Mouse (Mus musculus): ENCODE results near the gene Mga. TPM values are rescaled to one million over a fixed set of nuclear protein-coding genes. Genes with fewer than 3 reads are reported as not detected.
A peak's percentile ranks its signal among the peaks of the same experiment; 100 is the strongest.

The Mga gene
- total RNA-seq (2015; ENCODE audit: low replicate concordance), result 11.1 and 23.2 TPM in 2 replicates
- total RNA-seq (2017; ENCODE audit: low replicate concordance), result 10.3 and 20.8 TPM in 2 replicates

DNA sequence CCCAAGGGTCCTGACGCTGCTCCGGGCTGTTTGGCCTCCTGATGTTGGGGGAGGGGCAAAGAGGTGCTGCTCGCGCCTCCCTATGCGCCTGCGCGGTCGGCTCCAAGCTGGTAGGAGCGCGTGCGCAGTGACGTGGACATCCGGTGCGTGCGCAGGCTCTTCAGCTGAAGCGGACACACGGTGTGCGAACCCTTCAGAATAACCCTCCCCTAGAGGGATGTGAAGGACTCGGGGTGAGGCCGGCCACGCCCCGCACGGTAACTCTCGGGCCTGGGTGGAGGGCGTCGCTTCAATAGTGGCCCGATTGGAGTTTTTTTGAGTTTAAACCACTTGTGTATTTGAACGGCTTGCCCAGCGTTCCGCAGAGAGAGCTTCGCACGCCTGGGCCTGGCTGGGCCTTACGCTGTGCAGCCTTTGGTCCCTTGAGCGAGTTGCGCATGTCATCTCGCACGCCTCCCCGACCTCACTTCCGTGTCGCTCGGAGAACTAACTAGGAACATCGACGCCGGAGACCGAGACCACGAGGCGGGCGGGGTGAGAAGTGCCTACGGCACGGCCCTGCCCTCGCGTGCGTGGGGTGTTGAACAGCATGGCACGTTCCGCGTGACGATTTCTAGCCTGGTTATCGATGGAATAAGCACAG lies at the start of gene Mga:
TSS of gene Mga (plus strand) at position 139 of the 643 bp plus-strand sequence.
- peak; percentile 93 for ATAC-seq (replicated peaks; ENCODE audit: low FRiP score, poor library complexity, severe bottlenecking)

DNA sequence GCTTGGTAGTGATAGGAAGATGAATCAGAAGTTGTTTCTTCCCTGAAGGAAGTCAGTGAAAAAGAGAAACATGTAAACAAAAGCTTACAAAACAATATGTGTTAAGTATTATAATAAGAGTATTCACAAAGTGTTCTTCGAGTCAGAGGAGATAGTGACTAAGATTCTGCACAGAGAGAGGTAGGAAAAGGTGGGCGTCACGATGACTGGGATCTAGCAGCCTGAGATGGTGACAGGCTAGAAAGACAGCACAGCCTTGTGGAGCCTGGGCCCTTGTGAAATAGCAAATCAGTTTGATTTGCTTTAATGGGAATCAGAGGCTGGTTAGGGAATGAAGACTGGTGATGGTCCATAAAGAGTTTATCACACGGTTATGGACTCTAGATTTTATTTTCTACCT lies 43.2 kb upstream of the Mga start:
- no peak for ATAC-seq (replicated peaks; ENCODE audit: low FRiP score, poor library complexity, severe bottlenecking)

DNA sequence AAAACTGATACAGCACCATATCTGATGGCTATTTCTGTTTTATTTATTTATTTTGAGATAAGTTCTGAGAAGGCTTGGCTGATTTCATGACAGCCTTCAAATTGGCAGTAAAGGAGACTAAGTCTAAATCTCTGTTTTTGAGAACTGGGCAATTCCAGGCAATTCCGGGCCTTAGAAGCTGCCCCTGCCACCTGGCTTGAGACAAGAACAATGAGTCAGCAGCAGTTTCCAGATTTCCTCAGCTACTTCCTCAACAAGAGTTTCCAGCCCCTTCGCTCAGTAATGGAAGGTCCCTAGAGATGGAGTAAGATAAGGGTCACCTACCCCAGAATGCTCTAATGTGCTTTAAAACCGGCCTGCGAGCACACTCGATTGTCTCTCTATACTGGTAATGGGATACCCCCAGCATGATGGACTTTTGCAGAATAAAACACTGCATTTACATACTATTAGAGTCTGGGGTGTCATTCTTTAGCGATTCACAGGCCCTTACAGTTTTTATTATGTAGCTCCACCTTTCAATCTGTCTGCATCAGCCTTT lies 41.6 kb upstream of the Mga start:
- no peak for ATAC-seq (replicated peaks; ENCODE audit: low FRiP score, poor library complexity, severe bottlenecking)

DNA sequence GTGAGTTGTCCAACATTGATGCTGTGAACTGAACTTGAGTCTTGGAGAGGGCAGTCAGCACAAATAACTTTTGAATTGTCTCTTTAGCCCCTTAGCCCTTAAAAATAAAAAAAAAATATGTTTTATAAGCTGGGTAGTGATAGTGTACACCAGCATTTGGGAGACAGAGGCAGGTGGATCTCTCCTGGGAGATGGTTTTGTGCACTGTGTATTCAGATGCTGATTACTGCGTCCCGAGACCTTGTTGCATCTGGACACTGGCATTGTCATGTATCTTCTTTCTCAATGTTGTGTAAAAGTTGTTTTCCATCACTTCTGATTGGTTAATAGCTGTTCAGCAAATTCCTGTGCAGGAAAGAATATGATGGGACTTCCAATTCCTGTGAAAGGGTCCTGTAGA lies 39.7 kb upstream of the Mga start:
- no peak for ATAC-seq (replicated peaks; ENCODE audit: low FRiP score, poor library complexity, severe bottlenecking)

DNA sequence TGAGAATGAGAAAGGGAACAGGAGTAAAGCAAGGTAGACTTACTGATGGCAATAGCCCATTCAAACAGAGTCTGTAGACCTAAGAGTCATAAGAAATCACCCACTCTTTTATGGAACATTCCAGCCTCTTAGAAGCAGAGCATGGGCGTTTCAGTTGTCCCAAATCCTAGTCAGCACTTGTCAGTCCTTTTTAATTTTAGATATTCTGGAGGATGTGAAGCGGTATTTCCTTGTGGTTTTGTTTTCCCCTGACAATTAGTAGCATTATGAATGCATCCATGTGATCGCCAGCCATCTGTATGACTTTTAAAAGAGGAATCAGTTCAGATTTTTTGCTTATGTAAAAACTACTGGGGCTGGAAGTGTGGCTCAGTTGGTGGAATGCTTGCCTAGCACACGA lies 32.5 kb upstream of the Mga start:
- no peak for ATAC-seq (replicated peaks; ENCODE audit: low FRiP score, poor library complexity, severe bottlenecking)

DNA sequence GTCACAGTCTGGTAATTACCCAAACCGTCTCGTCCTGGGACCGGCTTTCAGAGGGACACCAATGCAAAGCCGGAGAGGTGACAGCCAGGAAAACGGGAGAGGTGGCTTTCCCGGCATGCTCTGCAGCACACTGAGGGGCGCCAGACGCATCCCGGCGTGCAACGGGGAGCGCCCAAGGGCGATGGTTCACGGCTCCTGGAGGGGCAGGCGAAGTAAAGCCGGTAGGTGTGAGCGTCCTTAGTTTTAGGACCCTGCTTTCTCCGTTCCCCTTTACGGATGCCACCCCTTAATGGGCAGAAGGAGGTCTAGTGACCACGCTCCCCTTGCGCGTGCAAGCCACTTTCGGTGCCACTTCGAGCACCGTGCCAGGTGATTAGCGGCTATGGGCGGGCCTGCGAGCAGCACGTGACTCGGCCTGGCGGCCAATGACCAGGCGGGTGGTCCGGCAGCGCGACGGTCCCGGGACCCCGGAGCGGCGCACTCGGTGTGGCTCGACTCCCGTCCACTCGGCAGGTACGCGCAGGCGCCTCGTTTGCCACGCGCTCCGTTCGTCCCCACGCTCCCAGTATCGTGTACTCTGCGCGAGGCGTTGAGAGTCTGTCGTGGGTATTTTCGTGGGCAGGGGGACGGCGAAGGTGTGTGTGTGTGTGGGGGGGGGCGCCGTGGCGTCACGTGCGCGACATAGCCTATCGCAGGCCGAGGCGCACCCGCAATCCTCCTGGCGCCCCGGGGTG lies 24.5 kb upstream of the Mga start:
- peak; percentile 89 for ATAC-seq (replicated peaks; ENCODE audit: low FRiP score, poor library complexity, severe bottlenecking)

DNA sequence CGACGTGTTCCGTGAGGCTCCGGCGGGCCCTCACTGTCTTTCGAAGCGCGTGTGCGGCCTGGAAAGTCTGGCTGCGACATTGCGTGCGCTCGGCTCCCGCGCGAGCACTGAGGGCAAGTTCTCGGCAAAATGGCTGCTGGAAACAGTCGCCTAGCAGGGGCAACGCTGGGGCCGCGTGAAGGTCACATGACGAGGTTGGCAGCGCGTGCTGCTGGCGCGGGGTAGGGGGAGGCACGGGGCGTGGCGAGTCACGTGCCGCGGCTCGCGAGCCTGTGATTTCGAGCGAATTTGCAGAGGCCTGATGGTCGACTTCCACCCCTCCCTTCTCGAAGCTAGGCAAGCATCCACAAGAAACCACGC lies 23.9 kb upstream of the Mga start:
- peak; percentile 46; the same call in 1 of the 2 replicates for ATAC-seq (replicated peaks; ENCODE audit: low FRiP score, poor library complexity, severe bottlenecking)

DNA sequence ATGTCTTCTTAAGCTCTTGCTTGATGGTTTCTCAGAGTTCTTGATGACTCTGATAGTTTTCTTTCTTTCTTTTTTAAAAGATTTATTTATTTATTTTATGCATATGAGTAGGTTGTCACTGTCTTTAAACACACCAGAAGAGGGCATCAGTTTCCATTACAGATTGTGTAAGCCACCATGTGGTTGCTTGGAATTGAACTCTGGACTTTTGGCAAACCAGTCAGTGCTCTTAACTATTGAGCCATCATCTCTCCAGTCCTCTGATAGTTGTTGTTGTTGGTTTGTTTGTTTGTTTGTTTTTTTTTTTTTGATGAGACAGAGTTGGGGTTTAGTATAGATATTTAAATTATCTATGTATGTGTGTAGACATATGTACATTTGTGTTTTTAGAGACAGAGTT lies 21.0 kb upstream of the Mga start:
- ATAC-seq (replicated peaks; ENCODE audit: low FRiP score, poor library complexity, severe bottlenecking), result no peak

DNA sequence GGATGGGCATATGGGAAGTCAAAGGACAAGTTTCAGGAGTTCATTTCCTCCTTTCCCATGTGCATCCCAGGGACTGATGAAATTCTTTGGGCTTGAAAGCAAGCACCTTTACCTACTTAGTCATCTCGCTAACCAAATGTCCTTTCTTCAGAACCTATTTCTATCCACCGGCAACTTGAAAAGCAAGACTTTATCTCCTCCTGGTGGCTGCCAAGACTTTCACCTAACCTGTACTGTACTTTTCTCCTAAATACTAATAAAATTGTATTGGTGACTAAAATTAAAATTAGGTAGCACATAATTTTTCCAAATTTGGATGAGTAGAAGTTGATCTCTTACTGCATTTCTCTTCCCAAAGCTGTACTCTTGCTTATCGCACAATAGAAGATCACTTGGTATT lies 9.8 kb upstream of the Mga start:
- ATAC-seq (replicated peaks; ENCODE audit: low FRiP score, poor library complexity, severe bottlenecking), result no peak

DNA sequence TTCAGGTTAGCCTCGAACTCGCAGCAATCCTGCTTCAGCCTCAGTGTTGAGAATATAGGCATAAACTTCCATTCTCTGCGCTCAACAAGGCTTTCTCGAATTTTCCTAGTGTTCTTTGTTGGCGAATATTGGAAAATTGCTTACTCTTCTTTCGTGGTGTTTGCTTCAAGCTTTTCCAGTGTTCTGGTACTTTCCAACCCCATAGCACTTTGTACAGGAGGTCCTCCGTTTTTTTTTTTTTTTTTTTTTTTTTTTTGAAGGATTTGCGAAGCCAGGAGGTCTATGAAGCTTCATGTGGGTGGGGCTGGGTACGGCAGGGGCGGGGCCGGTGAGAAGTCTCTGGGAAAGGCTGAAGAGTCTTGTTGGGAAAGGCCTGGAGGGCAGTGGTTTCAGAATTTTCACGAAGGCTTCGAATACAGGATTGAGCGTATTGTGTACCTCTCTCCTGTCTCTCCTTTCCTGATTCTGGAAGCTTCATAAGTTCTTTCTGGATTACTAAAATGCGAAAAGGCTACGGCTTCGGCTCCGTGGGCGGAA lies 407 bp upstream of the Mga start:
- ATAC-seq (replicated peaks; ENCODE audit: low FRiP score, poor library complexity, severe bottlenecking), result peak; percentile 64

DNA sequence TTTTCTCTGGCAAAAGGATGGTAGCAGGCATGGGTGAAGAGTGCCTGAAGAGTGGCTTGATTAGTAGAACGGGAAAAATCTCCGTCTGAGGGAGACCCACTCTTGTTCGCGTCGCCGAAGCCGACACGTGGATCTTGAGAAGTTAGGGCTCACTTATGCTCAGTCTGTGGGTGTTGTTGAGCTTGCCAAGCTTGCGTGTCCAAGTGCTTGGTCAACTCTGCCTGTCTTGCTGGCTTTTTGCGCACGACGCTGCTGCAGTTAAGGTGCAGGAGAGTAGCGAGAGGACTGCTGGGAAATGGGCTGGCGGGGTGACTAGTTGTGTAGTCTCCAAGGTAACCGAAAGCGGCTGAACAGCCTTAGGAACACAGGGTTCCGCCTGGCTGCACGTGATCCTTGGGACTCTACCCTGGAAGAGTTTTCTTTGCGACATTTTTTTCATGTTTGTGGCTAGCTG lies 1.1 kb downstream of the Mga start:
- ATAC-seq (replicated peaks; ENCODE audit: low FRiP score, poor library complexity, severe bottlenecking), result peak; percentile 66

DNA sequence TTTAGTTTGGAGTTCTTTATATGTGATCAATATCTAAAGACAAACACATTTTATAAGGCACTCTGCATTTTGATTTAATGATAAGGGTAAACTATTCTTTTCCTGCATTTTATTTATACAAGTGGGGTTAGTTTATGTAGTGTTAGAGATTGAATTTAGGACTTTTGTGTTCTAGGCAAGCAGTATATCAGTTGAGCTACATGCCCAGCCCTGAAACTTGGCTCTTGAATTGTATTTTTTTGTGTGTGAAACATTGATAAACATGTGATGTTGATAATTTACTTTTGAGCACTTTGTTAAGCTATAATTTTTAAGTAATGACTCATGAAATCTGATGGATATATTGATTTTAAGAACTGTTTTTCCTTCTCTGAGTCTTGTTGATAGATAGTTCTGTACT lies 19.0 kb downstream of the Mga start:
- no peak for ATAC-seq (replicated peaks; ENCODE audit: low FRiP score, poor library complexity, severe bottlenecking)

DNA sequence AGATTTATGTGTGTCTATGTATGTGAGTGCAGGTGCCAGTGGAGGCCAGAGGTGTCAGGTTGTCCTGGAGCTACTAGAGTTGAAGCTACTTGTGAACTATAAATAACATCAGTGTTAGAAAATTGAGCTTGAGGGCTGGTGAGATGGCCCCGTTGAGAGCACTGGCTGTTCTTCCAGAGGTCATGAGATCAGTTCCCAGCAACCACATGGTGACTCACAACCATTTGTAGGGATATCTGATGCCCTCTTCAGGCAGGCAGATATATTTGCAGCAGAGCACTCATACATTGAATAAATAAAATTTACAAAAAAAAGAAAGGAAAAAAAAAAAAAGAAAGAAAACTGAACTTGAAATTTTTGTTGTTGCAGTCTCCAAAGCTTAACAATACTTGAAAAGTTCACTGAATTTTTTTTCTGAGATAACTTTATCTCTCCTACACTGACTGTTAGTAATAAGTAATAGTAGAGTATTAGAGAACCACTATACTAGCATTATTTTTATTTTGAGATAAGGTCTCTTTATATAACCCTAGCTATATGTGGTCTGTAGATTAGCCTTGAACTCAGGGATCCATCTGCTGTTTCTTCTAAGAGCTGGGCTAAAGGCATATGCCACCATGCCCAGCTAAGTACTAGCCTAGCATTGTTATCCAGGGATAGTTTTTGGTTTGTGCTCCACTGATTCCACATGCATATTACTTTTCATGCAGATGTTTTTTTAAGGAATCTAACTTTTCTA lies 20.8 kb downstream of the Mga start:
- no peak for ATAC-seq (replicated peaks; ENCODE audit: low FRiP score, poor library complexity, severe bottlenecking)

DNA sequence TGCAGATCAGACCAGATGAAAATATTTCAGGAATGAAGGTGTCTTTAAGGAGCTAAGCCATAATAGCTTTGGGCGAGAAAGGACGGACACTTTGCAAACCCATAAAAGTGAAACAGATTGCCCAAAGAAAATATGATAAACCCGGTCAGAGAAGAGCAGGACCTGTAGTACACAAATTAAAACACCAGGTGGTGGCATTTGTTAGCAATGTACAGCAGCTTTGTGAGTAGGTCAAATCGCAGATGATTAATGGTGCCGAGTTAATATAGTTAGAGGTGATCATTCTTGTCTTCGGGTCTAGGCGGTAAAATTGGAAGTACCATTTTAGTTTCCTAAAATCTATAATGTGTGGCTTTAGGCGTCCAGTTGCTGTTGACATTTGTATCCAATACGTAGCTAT lies 73.5 kb downstream of the Mga start:
- 0 out of 2 replicates have a peak, but pooled peaks have one; percentile 42 for ATAC-seq (replicated peaks; ENCODE audit: low FRiP score, poor library complexity, severe bottlenecking)

DNA sequence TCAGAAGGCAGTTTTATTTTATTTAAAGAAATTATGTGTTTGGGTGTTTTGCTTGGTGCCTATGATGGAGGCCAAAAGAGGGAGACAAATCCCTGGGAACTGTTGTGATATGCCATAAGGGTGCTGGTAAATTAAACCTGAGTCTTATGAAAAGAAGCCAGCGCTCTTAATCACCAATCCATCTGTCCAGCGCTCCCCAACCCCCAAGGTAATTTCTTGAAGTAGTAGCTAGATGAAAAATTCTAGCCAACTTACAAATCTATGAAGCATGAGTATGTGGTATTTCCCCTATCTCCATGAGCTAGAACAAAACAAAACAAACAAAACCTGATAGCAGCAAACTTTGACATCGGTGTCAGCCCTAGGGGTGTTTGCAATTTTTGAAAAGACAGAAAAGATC lies 74.3 kb downstream of the Mga start:
- ATAC-seq (replicated peaks; ENCODE audit: low FRiP score, poor library complexity, severe bottlenecking), result no peak

DNA sequence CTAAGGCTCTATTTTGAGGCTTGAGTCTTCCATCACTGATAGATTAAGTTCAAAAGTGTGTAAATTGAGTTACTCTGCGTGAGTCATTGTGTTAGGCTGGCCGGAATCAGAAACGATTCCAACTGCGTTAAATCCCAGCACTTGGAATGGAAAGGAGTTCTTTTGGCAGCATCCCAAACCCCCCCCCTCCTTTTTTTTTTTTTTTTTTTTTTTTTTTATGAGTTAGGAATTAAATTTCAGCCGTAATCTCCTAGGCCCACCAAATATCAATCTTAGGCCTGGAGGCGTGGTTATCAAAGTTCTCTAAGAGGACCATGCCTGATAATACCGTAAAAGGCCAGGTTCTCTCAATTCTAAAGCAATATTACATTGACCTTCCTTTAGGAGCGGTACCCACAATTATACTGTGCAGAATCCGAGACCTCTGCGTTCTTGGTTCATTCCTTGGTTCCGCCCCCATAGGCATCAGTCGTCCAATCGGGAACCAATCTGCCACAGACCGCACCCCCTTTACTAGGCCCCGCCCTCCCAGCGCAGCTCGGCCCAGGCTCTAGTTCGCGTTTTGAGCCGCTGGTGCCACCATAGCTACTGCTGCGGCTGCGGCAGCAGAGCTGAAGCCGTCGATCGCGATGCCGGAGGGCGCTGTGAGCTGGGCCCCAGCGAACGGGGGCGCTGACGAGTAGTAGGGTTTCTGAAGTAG lies 75.0 kb downstream of the Mga start:
- ATAC-seq (replicated peaks; ENCODE audit: low FRiP score, poor library complexity, severe bottlenecking), result peak; percentile 98

DNA sequence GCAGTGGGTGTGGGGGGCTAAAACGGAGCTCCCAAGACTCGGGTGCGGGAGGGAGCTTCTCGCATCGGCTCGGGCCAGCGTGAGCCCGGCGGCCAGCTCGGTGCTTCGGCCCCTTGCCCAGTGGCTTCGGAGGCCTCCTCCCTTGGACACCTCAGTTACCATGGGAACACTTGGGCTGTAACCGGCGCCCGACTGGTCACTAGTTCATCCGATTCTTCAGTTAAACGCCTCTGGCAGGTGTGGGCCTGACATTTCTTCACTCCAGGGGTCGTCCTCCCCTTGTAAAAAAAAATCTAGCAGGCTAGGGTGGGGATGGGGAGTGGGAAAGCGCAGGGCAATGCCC lies 75.5 kb downstream of the Mga start, which contains the start of gene Mapkbp1:
TSS of gene Mapkbp1 (plus strand) at position 163 of the 343 bp plus-strand sequence.
- no peak; the same call in 1 of the 2 replicates for ATAC-seq (replicated peaks; ENCODE audit: low FRiP score, poor library complexity, severe bottlenecking)

DNA sequence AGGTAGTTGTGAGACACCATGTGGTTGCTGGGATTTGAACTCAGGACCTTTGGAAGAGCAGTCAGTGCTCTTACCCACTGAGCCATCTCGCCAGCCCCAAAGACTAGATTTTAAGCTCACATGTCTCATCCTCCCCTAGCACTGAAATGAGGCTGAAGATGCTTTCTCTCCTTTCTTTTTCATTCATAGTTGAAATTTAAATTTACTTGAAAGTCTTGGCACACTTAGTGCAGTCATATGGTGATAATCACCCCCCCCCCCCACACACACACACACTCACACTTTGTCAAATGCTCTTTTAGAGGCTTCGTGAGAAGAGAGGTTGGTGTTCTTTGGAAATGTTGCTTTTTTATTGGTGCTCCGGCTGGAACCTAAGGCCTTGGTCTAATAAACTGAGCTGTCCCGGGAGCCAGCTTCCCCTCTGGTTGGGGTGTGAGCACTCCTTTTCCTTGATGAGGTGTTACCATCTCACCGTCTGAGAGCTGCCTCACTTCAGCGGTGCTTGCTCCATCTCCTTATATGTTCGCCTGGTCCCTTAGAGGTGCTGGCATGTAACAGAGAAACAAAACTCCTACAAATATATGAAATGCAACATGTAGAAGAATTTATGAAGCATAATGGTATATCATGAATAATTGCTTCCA lies 83.4 kb downstream of the Mga start:
- ATAC-seq (replicated peaks; ENCODE audit: low FRiP score, poor library complexity, severe bottlenecking), result no peak

DNA sequence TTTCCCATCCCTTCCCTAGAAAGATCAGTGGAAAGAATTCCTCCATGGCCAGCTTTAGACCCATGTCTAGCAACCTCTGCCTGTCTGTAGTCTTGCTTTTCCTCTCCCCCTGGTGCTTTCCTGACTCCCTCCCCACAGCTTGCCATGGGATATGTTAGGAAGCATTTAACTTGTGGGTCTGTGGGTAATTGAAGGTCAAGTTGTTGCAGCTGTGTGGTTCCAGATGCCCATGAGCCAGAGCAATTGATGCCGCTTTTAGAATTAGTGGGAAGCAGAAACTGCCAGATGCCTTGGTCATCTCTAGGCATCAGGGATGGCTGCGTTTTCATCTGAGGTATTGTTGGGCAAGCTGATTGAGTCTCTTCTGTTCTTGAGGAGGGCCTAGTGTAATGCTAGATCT lies 84.6 kb downstream of the Mga start:
- no peak for ATAC-seq (replicated peaks; ENCODE audit: low FRiP score, poor library complexity, severe bottlenecking)
